Mouse (Mus musculus): ENCODE measurements at regions not wholly inside any gene's neighbourhood (a gene's known extent, or its start where the extent isn't known, plus 50 kb on each side); places are given as distances from the start of the nearest gene placed in this dataset.

DNA sequence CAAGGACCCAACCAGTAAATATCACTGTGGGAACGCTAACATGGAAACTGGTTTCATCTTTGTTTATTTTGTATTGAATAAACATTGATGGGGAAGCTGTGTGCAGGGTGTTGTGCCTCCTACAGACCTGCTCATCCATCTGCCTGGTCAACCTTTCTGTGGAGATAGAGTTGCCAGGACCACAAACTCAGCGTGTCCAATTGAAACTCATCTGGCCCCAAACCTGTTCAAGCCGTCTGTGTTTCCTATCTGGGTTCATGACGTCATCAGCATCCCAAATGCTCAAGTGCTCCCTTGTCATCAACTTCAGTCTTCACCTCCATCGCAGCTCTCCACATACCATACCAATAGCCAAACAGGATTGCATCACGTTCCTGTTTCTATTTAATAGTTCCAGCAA, 167.1 kb upstream of the Rfx3 start:
- TF ChIP-seq MYOD1 (IDR thresholded peaks at IDR 0.05; ENCODE audit: control insufficient read depth in 1 of 3, insufficient read length in 2 of 3, low read depth in 2 of 3) (no peak), MYOG (IDR thresholded peaks at IDR 0.05; ENCODE audit: control insufficient read depth in 1 of 3, insufficient read depth in 1 of 3, insufficient read length in 2 of 3, low read depth in 2 of 3) (no peak), USF1 (IDR thresholded peaks at IDR 0.05; ENCODE audit: low read depth) (no peak), POLR2AphosphoS2 (IDR thresholded peaks at IDR 0.05; ENCODE audit: insufficient read length, low read depth) (no peak), REST (IDR thresholded peaks at IDR 0.05; ENCODE audit: insufficient read depth, insufficient read length) (no peak), SRF (IDR thresholded peaks at IDR 0.05; ENCODE audit: control insufficient read depth, insufficient read length, low read depth) (no peak), E2F4 (IDR thresholded peaks at IDR 0.05; ENCODE audit: insufficient read depth) (no peak), TCF12 (IDR thresholded peaks at IDR 0.05; ENCODE audit: insufficient read depth, poor library complexity, severe bottlenecking) (no peak), CEBPB (IDR thresholded peaks at IDR 0.05; ENCODE audit: insufficient read depth, poor library complexity, severe bottlenecking) (no peak), TCF3 (IDR thresholded peaks at IDR 0.05; ENCODE audit: insufficient read length, low read depth) (no peak)
- H3K4me2 ChIP-seq (ENCODE audit: low read depth), result no peak overlapping the region
- no peaks in the 10 kb centered on the region for H3K36me3 ChIP-seq (ENCODE audit: control insufficient read depth, insufficient read depth)
- H3K79me2 ChIP-seq (ENCODE audit: control insufficient read depth, insufficient read depth), result no peaks in the 10 kb centered on the region
- no peak overlapping the region for H3K4me3 ChIP-seq
- H3ac ChIP-seq (ENCODE audit: control insufficient read depth, insufficient read length), result no peak overlapping the region
- H3K27me3 ChIP-seq (ENCODE audit: control insufficient read depth, insufficient read depth, insufficient read length), result no peaks in the 10 kb centered on the region

DNA sequence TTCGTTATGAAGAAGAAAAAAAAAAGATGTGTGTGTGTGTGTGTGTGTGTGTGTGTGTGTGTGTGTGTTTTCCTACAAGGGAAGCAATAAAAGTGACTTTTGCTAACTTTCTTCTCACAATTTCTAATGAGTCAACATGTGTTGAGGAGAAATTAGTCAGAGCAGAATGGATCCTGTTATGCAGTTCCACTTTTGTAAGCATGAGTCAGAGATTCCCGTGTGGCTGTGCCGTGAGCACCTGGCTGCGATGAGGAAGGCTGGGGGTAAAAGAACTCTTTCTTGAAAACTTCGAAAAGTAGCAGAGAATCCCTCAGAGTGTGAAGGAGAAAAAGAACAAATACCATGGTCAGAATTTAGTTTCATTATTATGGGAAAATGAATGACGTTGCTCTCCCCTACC, 165.9 kb upstream of the Rfx3 start:
- Histone ChIP-seq H3K79me2 (ENCODE audit: control insufficient read depth, insufficient read depth) (no peaks in the 10 kb centered on the region), H3ac (ENCODE audit: control insufficient read depth, insufficient read length) (no peak overlapping the region), H3K4me2 (ENCODE audit: low read depth) (no peak overlapping the region), H3K36me3 (ENCODE audit: control insufficient read depth, insufficient read depth) (no peaks in the 10 kb centered on the region), H3K4me3 (no peak overlapping the region), H3K27me3 (ENCODE audit: control insufficient read depth, insufficient read depth, insufficient read length) (no peaks in the 10 kb centered on the region)
- TF ChIP-seq POLR2A (IDR thresholded peaks at IDR 0.05; ENCODE audit: insufficient read length, low read depth) (no peak), MYOD1 (IDR thresholded peaks at IDR 0.05; ENCODE audit: control insufficient read depth in 1 of 3, insufficient read length in 2 of 3, low read depth in 2 of 3) (no peak), SRF (IDR thresholded peaks at IDR 0.05; ENCODE audit: control insufficient read depth, insufficient read length, low read depth) (no peak), TCF12 (IDR thresholded peaks at IDR 0.05; ENCODE audit: insufficient read depth, poor library complexity, severe bottlenecking) (no peak), REST (IDR thresholded peaks at IDR 0.05; ENCODE audit: insufficient read depth, insufficient read length) (no peak), E2F4 (IDR thresholded peaks at IDR 0.05; ENCODE audit: insufficient read depth) (no peak), POLR2AphosphoS2 (IDR thresholded peaks at IDR 0.05; ENCODE audit: insufficient read length, low read depth) (no peak), TCF3 (IDR thresholded peaks at IDR 0.05; ENCODE audit: insufficient read length, low read depth) (no peak), MYOG (IDR thresholded peaks at IDR 0.05; ENCODE audit: control insufficient read depth in 1 of 3, insufficient read depth in 1 of 3, insufficient read length in 2 of 3, low read depth in 2 of 3) (no peak), MAX (IDR thresholded peaks at IDR 0.05; ENCODE audit: low read depth) (no peak), CEBPB (IDR thresholded peaks at IDR 0.05; ENCODE audit: insufficient read depth, poor library complexity, severe bottlenecking) (no peak), USF1 (IDR thresholded peaks at IDR 0.05; ENCODE audit: low read depth) (no peak)

DNA sequence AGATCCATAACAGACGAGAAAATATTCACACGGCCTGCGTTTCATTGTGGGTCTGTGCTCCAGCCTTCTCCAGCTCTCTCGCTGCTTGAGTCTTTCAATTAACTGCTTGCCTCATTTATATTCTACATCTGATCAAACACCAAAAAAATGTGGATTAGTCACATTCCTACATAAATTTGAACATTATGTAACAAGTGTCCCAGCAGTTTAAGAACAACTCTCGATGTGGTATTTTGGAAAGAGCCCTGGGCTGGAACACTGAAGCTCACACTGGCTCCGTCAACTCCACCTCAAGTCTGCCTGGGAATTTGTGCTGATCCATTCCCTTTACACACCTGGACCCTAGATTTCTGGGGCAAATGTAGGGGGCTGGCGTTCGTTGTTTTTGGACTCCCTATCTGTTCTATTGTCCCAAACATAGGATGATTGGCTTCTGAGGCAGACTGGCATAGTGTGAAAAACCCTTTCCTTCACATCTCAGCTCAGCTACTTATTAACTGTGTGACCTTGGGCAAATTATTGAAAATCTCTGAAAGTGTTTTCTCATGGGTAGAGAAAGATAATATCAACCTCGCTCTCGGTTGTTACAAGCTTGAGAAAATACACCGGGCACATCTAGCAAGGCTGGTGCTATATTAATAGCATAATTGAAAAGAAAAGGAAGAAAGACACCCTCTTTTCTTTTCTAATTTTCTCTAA, 161.0 kb upstream of the Rfx3 start:
- no peaks in the 10 kb centered on the region for H3K27me3 ChIP-seq (ENCODE audit: control insufficient read depth, insufficient read depth, insufficient read length)
- no peak overlapping the region for H3K4me3 ChIP-seq
- H3K4me2 ChIP-seq (ENCODE audit: low read depth), result no peak overlapping the region
- no peaks in the 10 kb centered on the region for H3K79me2 ChIP-seq (ENCODE audit: control insufficient read depth, insufficient read depth)
- TF ChIP-seq MAX (IDR thresholded peaks at IDR 0.05; ENCODE audit: low read depth) (no peak), USF1 (IDR thresholded peaks at IDR 0.05; ENCODE audit: low read depth) (no peak), CEBPB (IDR thresholded peaks at IDR 0.05; ENCODE audit: insufficient read depth, poor library complexity, severe bottlenecking) (no peak), POLR2AphosphoS2 (IDR thresholded peaks at IDR 0.05; ENCODE audit: insufficient read length, low read depth) (no peak), MYOD1 (IDR thresholded peaks at IDR 0.05; ENCODE audit: control insufficient read depth in 1 of 3, insufficient read length in 2 of 3, low read depth in 2 of 3) (no peak), TCF12 (IDR thresholded peaks at IDR 0.05; ENCODE audit: insufficient read depth, poor library complexity, severe bottlenecking) (no peak)
- no peak overlapping the region for H3ac ChIP-seq (ENCODE audit: control insufficient read depth, insufficient read length)
- H3K36me3 ChIP-seq (ENCODE audit: control insufficient read depth, insufficient read depth), result no peaks in the 10 kb centered on the region

DNA sequence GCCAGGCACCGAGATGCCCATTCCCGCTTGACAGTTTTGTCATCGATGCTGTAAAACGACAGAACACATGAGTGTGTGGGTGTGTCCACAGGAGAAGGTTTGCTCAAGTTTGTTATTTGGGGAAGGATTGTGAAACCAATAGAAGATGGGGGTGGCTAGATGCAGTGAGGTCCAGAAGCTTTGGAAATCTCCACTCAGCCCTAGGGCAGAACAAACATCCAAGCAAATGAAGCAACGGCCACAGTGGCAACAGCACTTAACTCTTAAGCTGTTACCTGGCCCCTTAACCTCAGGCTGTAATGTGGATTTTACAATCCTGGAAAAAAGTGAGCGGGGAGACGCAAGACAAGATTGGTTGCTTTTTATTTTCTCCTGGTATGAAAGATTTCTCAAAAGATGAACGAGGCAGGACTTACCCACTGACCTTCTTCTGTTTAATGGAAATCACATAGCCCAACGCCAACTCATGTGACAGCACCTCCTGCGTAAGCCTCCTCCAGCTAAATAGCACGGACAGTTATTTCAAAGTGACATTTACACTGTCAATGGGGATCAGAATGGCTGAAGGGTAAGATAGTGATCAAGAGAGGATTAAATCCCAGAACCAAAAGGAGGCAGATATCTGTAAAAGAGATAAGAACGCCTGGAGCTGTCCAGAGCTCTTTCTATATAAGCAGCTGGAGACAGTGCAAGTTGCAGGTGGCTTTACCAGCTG, 156.6 kb upstream of the Rfx3 start:
- H3K27me3 ChIP-seq (ENCODE audit: control insufficient read depth, insufficient read depth, insufficient read length), result no peaks in the 10 kb centered on the region
- TF ChIP-seq MYOG (IDR thresholded peaks at IDR 0.05; ENCODE audit: control insufficient read depth in 1 of 3, insufficient read depth in 1 of 3, insufficient read length in 2 of 3, low read depth in 2 of 3) (no peak), SRF (IDR thresholded peaks at IDR 0.05; ENCODE audit: control insufficient read depth, insufficient read length, low read depth) (no peak), CEBPB (IDR thresholded peaks at IDR 0.05; ENCODE audit: insufficient read depth, poor library complexity, severe bottlenecking) (no peak), TCF12 (IDR thresholded peaks at IDR 0.05; ENCODE audit: insufficient read depth, poor library complexity, severe bottlenecking) (no peak), POLR2AphosphoS2 (IDR thresholded peaks at IDR 0.05; ENCODE audit: insufficient read length, low read depth) (no peak), MAX (IDR thresholded peaks at IDR 0.05; ENCODE audit: low read depth) (no peak), USF1 (IDR thresholded peaks at IDR 0.05; ENCODE audit: low read depth) (no peak), E2F4 (IDR thresholded peaks at IDR 0.05; ENCODE audit: insufficient read depth) (no peak), MYOD1 (IDR thresholded peaks at IDR 0.05; ENCODE audit: control insufficient read depth in 1 of 3, insufficient read length in 2 of 3, low read depth in 2 of 3) (no peak), POLR2A (IDR thresholded peaks at IDR 0.05; ENCODE audit: insufficient read length, low read depth) (no peak), REST (IDR thresholded peaks at IDR 0.05; ENCODE audit: insufficient read depth, insufficient read length) (no peak), TCF3 (IDR thresholded peaks at IDR 0.05; ENCODE audit: insufficient read length, low read depth) (no peak)
- H3K79me2 ChIP-seq (ENCODE audit: control insufficient read depth, insufficient read depth), result no peaks in the 10 kb centered on the region
- no peak overlapping the region for H3K4me3 ChIP-seq
- no peaks in the 10 kb centered on the region for H3K36me3 ChIP-seq (ENCODE audit: control insufficient read depth, insufficient read depth)
- no peak overlapping the region for H3ac ChIP-seq (ENCODE audit: control insufficient read depth, insufficient read length)
- H3K4me2 ChIP-seq (ENCODE audit: low read depth), result no peak overlapping the region
